Mouse (Mus musculus) limb, embryonic 13.5 days (tissue): Measurements from ENCODE around the gene Atp2a2. TPM values are rescaled to one million over a fixed set of nuclear protein-coding genes. Genes with fewer than 3 reads are reported as not detected.
"Not testable (repeated sequence)": the region's sequence is repeated elsewhere in the genome, so short reads cannot be mapped to it uniquely, and the experiment has no call there.

Experiments used
- ATAC-seq: fragments of 200-750 bp; cut with Nextera tagmentation; 2 replicates; pipeline ENCODE4 v1.8.0; 2017; ENCODE audit warnings: low read depth, moderate number of reproducible peaks, moderate TSS enrichment; ENCODE audit not compliant: low FRiP score
- H3K27ac ChIP-seq: fragments of 300-500 bp; sonication (generic); 2 replicates; pipeline ENCODE4 v1.5.1; 2015; ENCODE audit warnings: inconsistent platforms, mild to moderate bottlenecking, moderate library complexity
- H3K27me3 ChIP-seq: fragments of 300-500 bp; sonication (generic); 2 replicates; pipeline ENCODE4 v1.6.1; 2015; ENCODE audit warnings: mild to moderate bottlenecking, inconsistent platforms
- H3K36me3 ChIP-seq: fragments of 300-500 bp; sonication (generic); 2 replicates; pipeline ENCODE4 v1.6.1; 2015; ENCODE audit warnings: inconsistent platforms, mild to moderate bottlenecking, moderate library complexity
- H3K4me1 ChIP-seq: fragments of 300-500 bp; sonication (generic); 2 replicates; pipeline ENCODE4 v1.6.1; 2015; ENCODE audit warnings: inconsistent platforms
- H3K4me2 ChIP-seq: fragments of 300-500 bp; sonication (generic); replicated peaks from 2 replicates; pipeline ENCODE4 v1.6.1; 2015; ENCODE audit warnings: inconsistent platforms, mild to moderate bottlenecking, moderate library complexity
- H3K4me3 ChIP-seq: fragments of 300-500 bp; sonication (generic); 2 replicates; pipeline ENCODE4 v1.5.1; 2015; ENCODE audit warnings: moderate library complexity, mild to moderate bottlenecking, inconsistent platforms
- H3K9ac ChIP-seq: fragments of 300-500 bp; sonication (generic); 2 replicates; pipeline ENCODE4 v1.6.1; 2015; ENCODE audit warnings: mild to moderate bottlenecking, inconsistent platforms
- H3K9me3 ChIP-seq: fragments of 300-500 bp; sonication (generic); 2 replicates; pipeline ENCODE4 v1.6.1; 2016; ENCODE audit warnings: inconsistent platforms
- WGBS: fragments of 180-500 bp; shearing (Covaris S2); methylation state at CpG from one replicate; pipeline ENCODE4 v1.1.7; 2015; 5-methylcytosine and 5-hydroxymethylcytosine counted together
- polyA plus RNA-seq: library from polyadenylated mRNA; unstranded; fragments of >200 nt; fragmentation: Nextera tagmentation; extraction: Ambion mirVana; gene quantifications from 2 replicates; pipeline ENCODE4 v1.2.1, GENCODE M21; 2015

Atp2a2 gene
- polyA plus RNA-seq, 1 experiment from 2014 or later = 27.0 TPM

DNA sequence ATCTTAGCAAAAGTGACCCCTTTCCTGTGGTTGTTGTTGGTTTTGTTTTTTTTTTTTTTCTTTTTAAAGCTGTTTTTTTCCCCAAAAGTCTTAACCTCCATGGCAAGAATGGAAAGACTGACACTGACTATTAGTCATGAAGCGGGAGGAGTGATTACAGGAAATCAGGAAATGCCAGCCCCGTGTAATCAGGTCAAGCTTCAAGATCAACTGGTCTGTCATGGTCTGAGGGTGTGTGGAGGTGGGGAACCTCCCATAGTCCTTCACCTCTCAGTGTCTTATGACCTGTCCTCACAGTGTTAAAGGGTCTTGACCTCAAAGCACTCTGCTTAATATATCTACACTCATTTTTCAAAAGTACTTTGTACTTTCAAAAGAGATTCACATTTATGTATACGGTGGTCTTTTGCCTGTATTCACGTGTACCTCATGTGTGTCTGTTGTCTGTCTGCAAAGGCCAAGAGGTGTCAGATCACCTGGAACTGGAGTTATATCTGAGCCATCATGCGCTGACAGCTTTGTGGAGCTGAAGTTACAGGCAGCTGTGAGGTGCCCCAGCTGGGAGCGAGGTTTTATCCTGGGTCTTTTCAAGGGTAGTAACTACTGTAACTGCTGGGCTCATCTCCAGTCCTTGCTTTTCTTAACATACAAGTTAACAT lies 19.2 kb downstream of the Atp2a2 start:
- Histone ChIP-seq H3K4me1 (0 out of 2 replicates have a peak, but pooled peaks cover 4% of the 10 kb centered on the region), H3K36me3 (peaks cover 84% of the 10 kb centered on the region), H3K27me3 (no peaks in the 10 kb centered on the region), H3K27ac (no peak overlapping the region), H3K9me3 (no peaks in the 10 kb centered on the region), H3K4me2 (no peak overlapping the region), H3K9ac (no peak overlapping the region), H3K4me3 (no peak overlapping the region)
- 83% methylated on average over 6 of the region's 6 CpGs for WGBS
- ATAC-seq = no peak

DNA sequence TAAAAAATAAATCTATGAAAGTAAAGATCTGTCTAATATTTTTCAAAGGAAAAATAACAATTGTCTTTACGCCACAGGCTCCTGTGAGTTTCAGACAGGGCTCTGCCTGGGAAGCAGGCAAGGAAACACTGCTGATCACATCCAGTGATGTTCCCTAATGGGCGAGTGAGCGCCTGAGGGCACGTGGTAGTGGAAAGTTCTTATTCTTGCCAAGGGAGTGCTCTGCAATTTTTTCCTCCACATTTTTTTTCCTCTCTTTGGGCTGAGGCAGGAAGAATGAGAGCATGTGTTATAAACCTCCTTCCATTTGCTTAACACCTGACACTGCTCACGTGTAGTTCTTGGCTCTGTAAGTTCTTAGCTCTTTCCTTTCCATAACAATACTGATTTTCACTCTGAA lies 20.2 kb downstream of the Atp2a2 start:
- no peaks in the 10 kb centered on the region for H3K27me3 ChIP-seq
- no peak overlapping the region for H3K27ac ChIP-seq
- no peak overlapping the region for H3K4me3 ChIP-seq
- WGBS = 70% methylated on average over 5 of the region's 5 CpGs
- ATAC-seq = no peak
- H3K36me3 ChIP-seq = peaks cover 87% of the 10 kb centered on the region
- H3K4me2 ChIP-seq = no peak overlapping the region
- 0 out of 2 replicates have a peak, but pooled peaks cover 4% of the 10 kb centered on the region for H3K4me1 ChIP-seq
- no peaks in the 10 kb centered on the region for H3K9me3 ChIP-seq
- no peak overlapping the region for H3K9ac ChIP-seq

DNA sequence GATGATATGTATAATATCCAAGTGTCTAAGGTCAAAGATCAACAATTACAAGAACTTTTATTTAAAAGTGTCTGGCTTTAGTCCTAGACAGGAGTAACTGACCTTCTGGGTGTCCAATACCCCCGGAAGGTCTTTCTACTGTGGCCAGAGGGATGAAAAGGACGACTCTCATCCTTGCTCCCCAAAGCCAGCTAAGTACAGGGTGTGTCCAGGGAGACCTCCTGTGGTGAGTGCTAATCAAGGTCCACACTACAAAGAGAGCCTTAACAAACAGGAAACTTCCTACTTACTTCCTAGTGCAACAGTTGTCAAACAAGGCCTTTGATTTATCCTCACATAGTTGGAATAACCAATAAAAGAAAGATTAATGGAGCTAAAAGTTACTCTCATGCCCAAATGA lies 22.9 kb downstream of the Atp2a2 start:
- ATAC-seq = no peak
- Histone ChIP-seq H3K27ac (no peak overlapping the region), H3K27me3 (no peaks in the 10 kb centered on the region), H3K4me3 (no peak overlapping the region), H3K36me3 (peaks cover 77% of the 10 kb centered on the region), H3K9me3 (no peaks in the 10 kb centered on the region), H3K4me2 (no peak overlapping the region), H3K9ac (no peak overlapping the region), H3K4me1 (0 out of 2 replicates have a peak, but pooled peaks cover 4% of the 10 kb centered on the region)
- WGBS = 49% methylated on average over 2 of the region's 2 CpGs

DNA sequence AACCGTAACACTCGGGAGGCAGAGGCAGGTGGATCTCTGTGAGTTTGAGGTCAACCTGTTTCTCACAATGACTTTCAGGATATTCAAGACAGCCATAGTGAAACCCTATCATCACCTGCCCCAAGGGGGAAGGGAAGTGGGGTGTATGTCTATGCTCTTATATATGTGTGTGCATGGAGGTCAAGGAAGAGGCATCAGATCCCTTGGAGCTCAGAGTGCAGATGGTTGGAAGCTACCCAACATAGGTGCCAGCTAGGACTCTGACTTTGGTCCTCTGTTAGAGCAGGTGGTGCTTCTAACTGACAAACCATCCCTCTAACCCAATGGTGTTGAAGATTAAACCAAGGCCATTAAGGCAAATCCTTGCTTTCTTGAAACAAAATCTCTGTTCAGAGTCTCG lies 24.5 kb downstream of the Atp2a2 start:
- peaks cover 76% of the 10 kb centered on the region for H3K36me3 ChIP-seq
- 91% methylated on average over 3 of the region's 3 CpGs for WGBS

GRCm38 (mm10) chr5:122476078-122476477 lies 25.9 kb downstream of the Atp2a2 start:
- Histone ChIP-seq H3K36me3 (peaks cover 76% of the 10 kb centered on the region), H3K4me3 (no peak overlapping the region), H3K4me2 (no peak overlapping the region), H3K9me3 (no peaks in the 10 kb centered on the region), H3K4me1 (0 out of 2 replicates have a peak, but pooled peaks cover 4% of the 10 kb centered on the region), H3K27ac (no peak overlapping the region), H3K27me3 (no peaks in the 10 kb centered on the region), H3K9ac (no peak overlapping the region)
- no peak for ATAC-seq
- WGBS = 63% methylated on average over 3 of the region's 3 CpGs

More for the DNA sequence above, 24.5 kb downstream of the Atp2a2 start:
- H3K27ac ChIP-seq = no peak overlapping the region
- no peaks in the 10 kb centered on the region for H3K9me3 ChIP-seq
- no peak overlapping the region for H3K9ac ChIP-seq
- 0 out of 2 replicates have a peak, but pooled peaks cover 4% of the 10 kb centered on the region for H3K4me1 ChIP-seq
- H3K4me3 ChIP-seq = no peak overlapping the region
- H3K27me3 ChIP-seq = no peaks in the 10 kb centered on the region
- H3K4me2 ChIP-seq = no peak overlapping the region
- no peak for ATAC-seq

- Histone ChIP-seq H3K36me3 (peaks cover 79% of the 10 kb centered on the region), H3K9ac (no peak overlapping the region), H3K27ac (no peak overlapping the region), H3K4me1 (no peaks in the 10 kb centered on the region), H3K27me3 (no peaks in the 10 kb centered on the region), H3K4me2 (no peak overlapping the region), H3K4me3 (no peak overlapping the region), H3K9me3 (no peaks in the 10 kb centered on the region)
- WGBS = 78% methylated on average over 4 of the region's 4 CpGs
- no peak for ATAC-seq
Observed at GRCm38 (mm10) chr5:122474643-122475363, 27.2 kb downstream of the Atp2a2 start.

DNA sequence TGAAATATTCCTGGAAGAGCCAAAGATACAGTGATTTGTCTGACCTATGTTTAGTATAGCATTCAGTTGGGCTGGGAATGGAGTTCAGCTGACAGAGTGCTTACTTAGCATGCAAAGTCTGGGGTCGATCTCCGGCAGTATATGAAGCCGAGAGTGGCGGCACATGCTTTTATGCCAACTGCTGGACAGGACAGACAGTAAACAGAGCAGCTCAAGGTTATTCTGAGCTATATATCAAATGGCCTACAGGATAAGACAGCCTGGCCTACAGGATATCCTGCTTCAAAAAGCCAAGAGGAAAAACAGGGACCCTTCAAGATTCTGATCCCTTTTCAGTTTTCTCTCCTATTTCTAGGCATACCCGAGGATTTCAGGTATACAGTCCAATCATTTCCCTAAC lies 30.4 kb downstream of the Atp2a2 start:
- Histone ChIP-seq H3K4me3 (no peak overlapping the region), H3K27me3 (no peaks in the 10 kb centered on the region), H3K36me3 (peaks cover 86% of the 10 kb centered on the region), H3K4me2 (no peak overlapping the region), H3K4me1 (no peaks in the 10 kb centered on the region), H3K9me3 (no peaks in the 10 kb centered on the region), H3K9ac (no peak overlapping the region), H3K27ac (no peak overlapping the region)
- ATAC-seq = no peak
- 80% methylated on average over 5 of the region's 5 CpGs for WGBS

DNA sequence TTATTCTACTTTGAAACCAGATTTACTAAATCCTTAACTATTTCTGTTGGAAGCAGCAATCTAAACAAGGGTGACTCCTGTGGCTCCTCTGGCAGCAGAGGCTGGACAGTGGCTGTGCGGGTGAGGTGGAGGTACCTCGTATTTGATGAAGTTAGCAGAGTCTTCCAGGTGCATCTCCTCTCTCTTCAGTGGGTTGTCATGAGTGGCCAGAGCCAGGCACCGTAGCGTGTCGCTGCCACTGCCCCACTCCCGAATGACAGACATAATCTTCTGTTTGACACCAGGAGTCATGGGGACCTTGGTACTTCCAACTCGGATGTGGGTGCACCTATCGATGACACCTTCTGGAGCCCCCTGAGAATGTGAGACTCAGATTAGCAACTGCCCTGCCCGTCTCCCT lies 40.6 kb downstream of the Atp2a2 start:
- H3K4me2 ChIP-seq = no peak overlapping the region
- 95% methylated on average over 9 of the region's 9 CpGs for WGBS
- H3K4me1 ChIP-seq = no peaks in the 10 kb centered on the region
- H3K9ac ChIP-seq = no peak overlapping the region
- H3K27me3 ChIP-seq = no peaks in the 10 kb centered on the region
- no peak for ATAC-seq
- peaks cover 98% of the 10 kb centered on the region for H3K36me3 ChIP-seq
- no peaks in the 10 kb centered on the region for H3K9me3 ChIP-seq
- no peak overlapping the region for H3K27ac ChIP-seq
- no peak overlapping the region for H3K4me3 ChIP-seq

DNA sequence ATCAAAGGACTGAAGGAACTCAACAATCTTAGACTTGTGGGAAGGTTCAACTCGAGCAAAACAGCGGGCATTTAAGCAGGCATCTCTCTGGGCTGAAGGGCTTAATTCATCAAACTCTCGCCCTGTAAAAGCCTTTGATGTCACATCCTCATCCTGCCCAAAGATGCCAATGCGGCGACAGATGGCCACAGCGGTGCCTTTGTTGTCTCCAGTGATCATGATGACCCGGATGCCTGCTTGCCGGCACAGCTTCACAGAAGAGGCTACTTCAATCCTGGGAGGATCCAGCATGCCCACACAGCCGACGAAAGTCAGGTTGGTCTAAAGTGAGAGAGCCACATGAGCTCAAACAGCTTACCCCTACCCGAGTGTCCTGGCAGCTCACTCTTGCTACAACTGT lies 41.4 kb downstream of the Atp2a2 start:
- no peak overlapping the region for H3K4me3 ChIP-seq
- no peak for ATAC-seq
- no peak overlapping the region for H3K27ac ChIP-seq
- H3K4me2 ChIP-seq = no peak overlapping the region
- no peaks in the 10 kb centered on the region for H3K4me1 ChIP-seq
- H3K9me3 ChIP-seq = no peaks in the 10 kb centered on the region
- H3K36me3 ChIP-seq = peaks cover 98% of the 10 kb centered on the region
- 77% methylated on average over 11 of the region's 11 CpGs for WGBS
- no peaks in the 10 kb centered on the region for H3K27me3 ChIP-seq
- no peak overlapping the region for H3K9ac ChIP-seq

DNA sequence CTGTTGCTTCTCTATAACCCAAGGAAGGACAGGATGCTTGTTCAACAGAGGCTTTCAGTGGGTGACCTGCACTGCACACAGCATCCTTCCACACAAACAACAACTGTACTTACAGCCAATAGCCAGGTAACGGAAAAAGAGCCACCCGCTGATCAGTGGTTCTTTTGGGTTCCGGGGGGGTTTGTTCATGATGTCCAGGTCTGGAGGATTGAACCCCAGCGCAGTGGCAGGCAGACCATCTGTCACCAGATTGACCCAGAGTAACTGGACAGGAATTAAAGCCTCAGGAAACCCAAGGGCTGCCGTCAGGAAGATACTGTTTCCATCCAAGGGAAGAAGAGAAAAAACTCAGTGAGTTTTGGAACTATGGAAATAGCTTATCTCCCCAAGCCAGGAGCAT lies 42.7 kb downstream of the Atp2a2 start:
- 96% methylated on average over 5 of the region's 5 CpGs for WGBS
- ATAC-seq = no peak
- Histone ChIP-seq H3K27me3 (no peaks in the 10 kb centered on the region), H3K27ac (no peak overlapping the region), H3K4me2 (no peak overlapping the region), H3K4me3 (no peak overlapping the region), H3K4me1 (no peaks in the 10 kb centered on the region), H3K9ac (no peak overlapping the region), H3K36me3 (peaks cover 99% of the 10 kb centered on the region), H3K9me3 (no peaks in the 10 kb centered on the region)

GRCm38 (mm10) chr5:122458066-122458465 lies 44.0 kb downstream of the Atp2a2 start:
- no peak for ATAC-seq
- H3K27ac ChIP-seq = no peak overlapping the region
- no peak overlapping the region for H3K4me2 ChIP-seq
- H3K9me3 ChIP-seq = no peaks in the 10 kb centered on the region
- peaks cover 99% of the 10 kb centered on the region for H3K36me3 ChIP-seq
- H3K9ac ChIP-seq = no peak overlapping the region
- WGBS = 92% methylated on average over 4 of the region's 4 CpGs
- H3K27me3 ChIP-seq = no peaks in the 10 kb centered on the region
- no peaks in the 10 kb centered on the region for H3K4me1 ChIP-seq
- H3K4me3 ChIP-seq = no peak overlapping the region

DNA sequence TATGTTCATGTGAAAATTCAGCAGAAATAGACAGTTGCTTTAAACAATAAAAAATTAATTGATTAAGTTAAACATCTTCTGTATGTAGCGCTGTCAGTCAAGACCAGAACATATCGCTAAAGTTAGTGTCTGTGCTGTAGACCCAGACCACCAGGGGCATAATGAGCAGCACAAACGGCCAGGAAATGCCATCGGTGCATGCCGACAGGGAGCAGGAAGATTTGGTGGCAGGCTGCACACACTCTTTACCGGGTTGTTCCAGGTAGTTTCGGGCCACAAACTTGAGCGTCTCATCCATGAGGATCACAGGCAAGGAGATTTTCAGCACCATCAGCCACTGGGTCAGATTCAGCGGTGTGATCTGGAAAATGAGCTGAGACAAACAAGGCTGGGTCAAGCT lies 45.0 kb downstream of the Atp2a2 start:
- not testable (repeated sequence) for H3K4me1 ChIP-seq, H3K9me3 ChIP-seq, ATAC-seq, H3K27me3 ChIP-seq, H3K4me2 ChIP-seq, H3K27ac ChIP-seq, H3K4me3 ChIP-seq, H3K9ac ChIP-seq
- peaks cover 99% of the 10 kb centered on the region for H3K36me3 ChIP-seq
- WGBS = 79% methylated on average over 9 of the region's 9 CpGs
